Mouse (Mus musculus): ENCODE measurements around the gene Tas2r124. TPM values are rescaled to one million over a fixed set of nuclear protein-coding genes. Genes with fewer than 3 reads are reported as not detected.

Gene Tas2r124
- total RNA-seq (2012; rRNA removed), result not detected in 2 replicates

DNA sequence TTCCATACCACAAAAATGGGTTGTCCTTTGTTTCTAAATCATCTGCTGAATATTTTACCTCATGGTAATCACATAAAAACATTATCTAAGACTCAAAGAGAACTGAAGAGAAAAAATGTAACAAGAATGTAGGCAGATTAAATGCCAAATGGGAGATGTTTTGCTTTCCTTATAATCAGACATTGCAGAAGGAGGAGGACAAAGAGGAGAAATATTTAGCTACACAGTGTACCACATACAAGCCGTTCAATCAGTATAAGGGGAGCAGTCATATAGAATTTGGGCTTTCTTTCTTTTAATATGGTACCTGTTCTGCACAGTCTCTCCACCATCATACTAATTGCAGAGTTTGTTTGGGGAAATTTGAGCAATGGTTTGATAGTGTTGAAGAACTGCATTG is at the start of gene Tas2r124:
Tas2r124 (plus strand) TSS at position 301 of the 400 bp plus-strand sequence.
- Histone ChIP-seq H3K9ac (ENCODE audit: insufficient read depth, low read depth, low read length, poor library complexity, severe bottlenecking) (no peak within 1 kb of the TSS), H3K27ac (ENCODE audit: insufficient read depth, low read depth, low read length, poor library complexity, severe bottlenecking) (no peak within 1 kb of the TSS), H3K9me3 (ENCODE audit: control insufficient read depth, insufficient read depth, low read depth, low read length) (no peaks in the 10 kb centered on the region), H3K4me1 (ENCODE audit: control insufficient read depth in 2 of 2, insufficient read depth in 2 of 2, low read length in 2 of 2, poor library complexity in 1 of 2) (no peaks in the 10 kb centered on the region), H3K36me3 (ENCODE audit: control insufficient read depth, insufficient read depth, low read length, poor library complexity, severe bottlenecking) (no peaks in the 10 kb centered on the region), H3K4me3 (ENCODE audit: insufficient read depth in 1 of 2, low read depth in 1 of 2, low read length in 2 of 2, poor library complexity in 1 of 2, severe bottlenecking in 1 of 2) (no peak within 1 kb of the TSS)
- TF ChIP-seq ZC3H11A (IDR thresholded peaks at IDR 0.05; ENCODE audit: borderline replicate concordance, low read depth, low read length) (no peak), CHD2 (IDR thresholded peaks at IDR 0.05; ENCODE audit: low read depth, low read length) (no peak), MAFK (IDR thresholded peaks at IDR 0.05; ENCODE audit: insufficient read depth, low read depth, low read length) (no peak), ZNF384 (IDR thresholded peaks at IDR 0.05; ENCODE audit: low read depth, low read length) (no peak), HCFC1 (IDR thresholded peaks at IDR 0.05; ENCODE audit: borderline replicate concordance, insufficient read depth, low read length) (no peak)
- in situ Hi-C loops (cut with MboI; ENCODE audit: low sequenced_read_pairs in 2 of 2, unreplicated experiment in 2 of 2), result no loop called here
- no peak for DNase-seq (ENCODE audit: low read depth, low spot score)

- H3K4me1 ChIP-seq (ENCODE audit: control insufficient read depth in 2 of 2, insufficient read depth in 2 of 2, low read length in 2 of 2, poor library complexity in 1 of 2), result no peaks in the 10 kb centered on the region
- no peak for DNase-seq (ENCODE audit: low read depth, low spot score)
- TF ChIP-seq HCFC1 (IDR thresholded peaks at IDR 0.05; ENCODE audit: borderline replicate concordance, insufficient read depth, low read length) (no peak), ZC3H11A (IDR thresholded peaks at IDR 0.05; ENCODE audit: borderline replicate concordance, low read depth, low read length) (no peak), ZNF384 (IDR thresholded peaks at IDR 0.05; ENCODE audit: low read depth, low read length) (no peak)
- H3K4me3 ChIP-seq (ENCODE audit: insufficient read depth in 1 of 2, low read depth in 1 of 2, low read length in 2 of 2, poor library complexity in 1 of 2, severe bottlenecking in 1 of 2), result no peak within 1 kb of the TSS
- no peak within 1 kb of the TSS for H3K27ac ChIP-seq (ENCODE audit: insufficient read depth, low read depth, low read length, poor library complexity, severe bottlenecking)
- in situ Hi-C loops (cut with MboI; ENCODE audit: low sequenced_read_pairs in 2 of 2, unreplicated experiment in 2 of 2), result no loop called here
- H3K36me3 ChIP-seq (ENCODE audit: control insufficient read depth, insufficient read depth, low read length, poor library complexity, severe bottlenecking), result no peaks in the 10 kb centered on the region
- H3K9ac ChIP-seq (ENCODE audit: insufficient read depth, low read depth, low read length, poor library complexity, severe bottlenecking), result no peak within 1 kb of the TSS
- H3K9me3 ChIP-seq (ENCODE audit: control insufficient read depth, insufficient read depth, low read depth, low read length), result no peaks in the 10 kb centered on the region
These were observed 42.7 kb upstream of the Tas2r124 start, which contains the start of gene Tas2r122 for GRCm38 (mm10) chr6:132711828-132712227. Gene Tas2r122, minus strand, starts transcription at chr6:132711928.

- no peak for DNase-seq (ENCODE audit: low read depth, low spot score)
- in situ Hi-C loops (cut with MboI; ENCODE audit: low sequenced_read_pairs in 2 of 2, unreplicated experiment in 2 of 2), result no loop called here
- H3K27ac ChIP-seq (ENCODE audit: insufficient read depth, low read depth, low read length, poor library complexity, severe bottlenecking), result no peak within 1 kb of the TSS
- no peaks in the 10 kb centered on the region for H3K4me1 ChIP-seq (ENCODE audit: control insufficient read depth in 2 of 2, insufficient read depth in 2 of 2, low read length in 2 of 2, poor library complexity in 1 of 2)
- no peak within 1 kb of the TSS for H3K4me3 ChIP-seq (ENCODE audit: insufficient read depth in 1 of 2, low read depth in 1 of 2, low read length in 2 of 2, poor library complexity in 1 of 2, severe bottlenecking in 1 of 2)
- no peaks in the 10 kb centered on the region for H3K36me3 ChIP-seq (ENCODE audit: control insufficient read depth, insufficient read depth, low read length, poor library complexity, severe bottlenecking)
- H3K9me3 ChIP-seq (ENCODE audit: control insufficient read depth, insufficient read depth, low read depth, low read length), result no peaks in the 10 kb centered on the region
- H3K9ac ChIP-seq (ENCODE audit: insufficient read depth, low read depth, low read length, poor library complexity, severe bottlenecking), result no peak within 1 kb of the TSS
- TF ChIP-seq HCFC1 (IDR thresholded peaks at IDR 0.05; ENCODE audit: borderline replicate concordance, insufficient read depth, low read length) (no peak), ZC3H11A (IDR thresholded peaks at IDR 0.05; ENCODE audit: borderline replicate concordance, low read depth, low read length) (no peak), MAFK (IDR thresholded peaks at IDR 0.05; ENCODE audit: insufficient read depth, low read depth, low read length) (no peak), CHD2 (IDR thresholded peaks at IDR 0.05; ENCODE audit: low read depth, low read length) (no peak), ZNF384 (IDR thresholded peaks at IDR 0.05; ENCODE audit: low read depth, low read length) (no peak)
These were observed 16.6 kb upstream of the Tas2r124 start, which contains the start of gene Tas2r115 for GRCm38 (mm10) chr6:132737935-132738334. Gene Tas2r115, minus strand, starts transcription at chr6:132738035.

DNA sequence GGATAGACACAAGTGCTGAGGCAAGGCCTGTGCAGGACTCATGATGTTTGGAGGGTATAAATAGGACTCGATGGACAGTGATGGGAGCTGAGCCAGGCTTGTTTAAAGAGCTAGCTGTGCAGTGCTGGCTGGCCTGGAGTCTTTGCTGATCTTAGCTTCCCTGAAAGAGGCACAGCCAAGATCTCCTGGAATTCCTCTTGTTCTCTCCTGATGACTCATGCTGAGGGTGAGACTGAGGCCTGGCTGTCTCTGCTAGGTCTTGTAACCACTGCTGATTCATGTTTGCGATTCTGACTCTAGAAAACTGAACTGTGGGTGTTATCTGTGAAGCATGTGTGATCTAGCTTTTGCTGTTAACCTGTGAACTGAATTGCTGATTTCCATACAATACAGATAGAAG is 4.3 kb upstream of the Tas2r124 start:
- no peak overlapping the region for H3K27ac ChIP-seq (ENCODE audit: insufficient read depth, low read depth, low read length, poor library complexity, severe bottlenecking)
- no peaks in the 10 kb centered on the region for H3K4me1 ChIP-seq (ENCODE audit: control insufficient read depth in 2 of 2, insufficient read depth in 2 of 2, low read length in 2 of 2, poor library complexity in 1 of 2)
- DNase-seq (ENCODE audit: low read depth, low spot score), result no peak
- in situ Hi-C loops (cut with MboI; ENCODE audit: low sequenced_read_pairs in 2 of 2, unreplicated experiment in 2 of 2), result no loop called here
- H3K9me3 ChIP-seq (ENCODE audit: control insufficient read depth, insufficient read depth, low read depth, low read length), result no peaks in the 10 kb centered on the region
- H3K9ac ChIP-seq (ENCODE audit: insufficient read depth, low read depth, low read length, poor library complexity, severe bottlenecking), result no peak overlapping the region
- no peaks in the 10 kb centered on the region for H3K36me3 ChIP-seq (ENCODE audit: control insufficient read depth, insufficient read depth, low read length, poor library complexity, severe bottlenecking)
- H3K4me3 ChIP-seq (ENCODE audit: insufficient read depth in 1 of 2, low read depth in 1 of 2, low read length in 2 of 2, poor library complexity in 1 of 2, severe bottlenecking in 1 of 2), result no peak overlapping the region
- no peak for TF ChIP-seq ZC3H11A (IDR thresholded peaks at IDR 0.05; ENCODE audit: borderline replicate concordance, low read depth, low read length)
- TF ChIP-seq HCFC1 (IDR thresholded peaks at IDR 0.05; ENCODE audit: borderline replicate concordance, insufficient read depth, low read length), result no peak
- no peak for TF ChIP-seq MAFK (IDR thresholded peaks at IDR 0.05; ENCODE audit: insufficient read depth, low read depth, low read length)
- no peak for TF ChIP-seq CHD2 (IDR thresholded peaks at IDR 0.05; ENCODE audit: low read depth, low read length)
- no peak for TF ChIP-seq ZNF384 (IDR thresholded peaks at IDR 0.05; ENCODE audit: low read depth, low read length)

GRCm38 (mm10) chr6:132761831-132762230 is 7.3 kb downstream of the Tas2r124 start, which contains the start of gene Tas2r102:
Gene Tas2r102, plus strand, starts transcription at chr6:132762131.
- Histone ChIP-seq H3K9ac (ENCODE audit: insufficient read depth, low read depth, low read length, poor library complexity, severe bottlenecking) (no peak within 1 kb of the TSS), H3K4me3 (ENCODE audit: insufficient read depth in 1 of 2, low read depth in 1 of 2, low read length in 2 of 2, poor library complexity in 1 of 2, severe bottlenecking in 1 of 2) (no peak within 1 kb of the TSS), H3K9me3 (ENCODE audit: control insufficient read depth, insufficient read depth, low read depth, low read length) (no peaks in the 10 kb centered on the region), H3K27ac (ENCODE audit: insufficient read depth, low read depth, low read length, poor library complexity, severe bottlenecking) (no peak within 1 kb of the TSS), H3K4me1 (ENCODE audit: control insufficient read depth in 2 of 2, insufficient read depth in 2 of 2, low read length in 2 of 2, poor library complexity in 1 of 2) (peaks cover 0 to 2% of the 10 kb centered on the region in 2 experiments; a peak in 1 of 4 replicates), H3K36me3 (ENCODE audit: control insufficient read depth, insufficient read depth, low read length, poor library complexity, severe bottlenecking) (no peaks in the 10 kb centered on the region)
- in situ Hi-C loops (cut with MboI; ENCODE audit: low sequenced_read_pairs in 2 of 2, unreplicated experiment in 2 of 2), result no loop called here
- DNase-seq (ENCODE audit: low read depth, low spot score), result no peak
- no peak for TF ChIP-seq HCFC1 (IDR thresholded peaks at IDR 0.05; ENCODE audit: borderline replicate concordance, insufficient read depth, low read length)
- no peak for TF ChIP-seq ZC3H11A (IDR thresholded peaks at IDR 0.05; ENCODE audit: borderline replicate concordance, low read depth, low read length)
- TF ChIP-seq CHD2 (IDR thresholded peaks at IDR 0.05; ENCODE audit: low read depth, low read length), result no peak
- TF ChIP-seq ZNF384 (IDR thresholded peaks at IDR 0.05; ENCODE audit: low read depth, low read length), result no peak
- no peak for TF ChIP-seq MAFK (IDR thresholded peaks at IDR 0.05; ENCODE audit: insufficient read depth, low read depth, low read length)

All from ES-E14 (cell line).